Mouse (Mus musculus) stomach, postnatal 0 days (tissue): ENCODE measurements around the gene Il1f10.

Source experiments
- CTCF ChIP-seq: IDR thresholded peaks from 2 replicates; pipeline ENCODE4 v1.5.1; 2016; ENCODE audit warnings: antibody characterized with exemption, low read depth, mild to moderate bottlenecking, moderate library complexity
- EP300 ChIP-seq: optimal IDR thresholded peaks from 2 replicates; pipeline ENCODE3; 2016; ENCODE audit warnings: antibody characterized with exemption

- TF ChIP-seq CTCF (no peak), EP300 (no peak)
Measured at GRCm38 (mm10) chr2:24294616-24295015, 3.6 kb downstream of the Il1f10 start.
